Mouse (Mus musculus) telencephalon, adult 2 months (tissue): Measurements from ENCODE around the gene Rpl11.
A peak's percentile ranks its signal among the peaks of the same experiment; 100 is the strongest.

ENCODE experiments used
- DNase-seq: peaks from one replicate; pipeline ENCODE4 v3.0.0-alpha.2; 2011; ENCODE audit warnings: low read depth, low spot score

The Rpl11 gene

GRCm38 (mm10) chr4:136027416-136028131 is 25.7 kb downstream of the Rpl11 start:
- DNase-seq = no peak

- no peak for DNase-seq
Measured at GRCm38 (mm10) chr4:136025350-136025749, 27.9 kb downstream of the Rpl11 start.

- no peak for DNase-seq
Measured at GRCm38 (mm10) chr4:136022924-136023323, 30.3 kb downstream of the Rpl11 start.

- peak; percentile 98 for DNase-seq
Measured at GRCm38 (mm10) chr4:136021549-136022047, 31.6 kb downstream of the Rpl11 start, which contains the start of gene Eloa. Gene Eloa, minus strand, starts transcription at chr4:136021763.

- DNase-seq = peak; percentile 9
Measured at GRCm38 (mm10) chr4:136020743-136021548, 32.3 kb downstream of the Rpl11 start.

GRCm38 (mm10) chr4:136016059-136016602 is 37.1 kb downstream of the Rpl11 start:
- DNase-seq = no peak

- no peak for DNase-seq
Measured at GRCm38 (mm10) chr4:136010586-136010985, 42.6 kb downstream of the Rpl11 start.

- no peak for DNase-seq
Measured at GRCm38 (mm10) chr4:136008782-136009447, 44.3 kb downstream of the Rpl11 start.

- DNase-seq = no peak
Measured at GRCm38 (mm10) chr4:136006821-136007220, 46.4 kb downstream of the Rpl11 start.

- DNase-seq = no peak
Measured at GRCm38 (mm10) chr4:136004921-136005320, 48.3 kb downstream of the Rpl11 start.

- DNase-seq = no peak
Measured at GRCm38 (mm10) chr4:136004107-136004675, 49.0 kb downstream of the Rpl11 start.

GRCm38 (mm10) chr4:135995118-135995517 is 58.1 kb downstream of the Rpl11 start:
- DNase-seq = no peak

- DNase-seq = no peak
Measured at GRCm38 (mm10) chr4:135993941-135994340, 59.3 kb downstream of the Rpl11 start.

- DNase-seq = no peak
Measured at GRCm38 (mm10) chr4:135987714-135988113, 65.5 kb downstream of the Rpl11 start.

GRCm38 (mm10) chr4:135986943-135987710 is 66.1 kb downstream of the Rpl11 start, which contains the start of gene Pithd1:
Gene Pithd1, minus strand, starts transcription at chr4:135987264.
- DNase-seq = peak; percentile 80

- DNase-seq = no peak
Measured at GRCm38 (mm10) chr4:135986301-135986942, 66.8 kb downstream of the Rpl11 start.

- DNase-seq = no peak
Measured at GRCm38 (mm10) chr4:135985769-135986168, 67.5 kb downstream of the Rpl11 start.

- no peak for DNase-seq
Measured at GRCm38 (mm10) chr4:135985193-135985592, 68.0 kb downstream of the Rpl11 start.

GRCm38 (mm10) chr4:135984556-135984955 is 68.7 kb downstream of the Rpl11 start:
- DNase-seq = no peak

- peak; percentile 80 for DNase-seq
Measured at GRCm38 (mm10) chr4:135981524-135982063, 71.6 kb downstream of the Rpl11 start.
